Mouse (Mus musculus) urinary bladder, postnatal 10 days (tissue): ENCODE data around the gene Vash1.

Experiments used
- DNase-seq: peaks from one replicate; pipeline ENCODE4 v3.0.0; 2022; ENCODE audit warnings: low spot score

The Vash1 gene

DNA sequence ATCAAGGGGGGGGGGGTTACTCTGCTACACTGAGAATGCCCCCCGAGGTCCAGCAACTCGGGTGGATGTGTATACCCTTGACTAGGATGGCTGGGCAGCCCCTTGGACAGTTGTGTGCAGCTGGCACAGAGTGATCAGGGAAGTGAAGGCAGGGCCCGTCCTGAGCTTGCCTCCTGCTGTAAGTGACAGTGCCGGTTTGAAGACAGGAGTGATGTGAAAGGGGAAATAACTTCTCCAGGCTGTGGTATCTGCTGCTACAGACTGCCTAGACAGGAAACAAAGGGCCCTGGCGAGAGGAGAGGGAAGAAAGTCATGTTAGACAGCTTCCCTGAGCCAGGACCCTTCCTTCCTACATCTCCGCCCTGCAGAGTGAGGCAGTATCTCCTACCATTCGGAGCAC, 5.2 kb downstream of the Vash1 start:
- DNase-seq: no peak

DNA sequence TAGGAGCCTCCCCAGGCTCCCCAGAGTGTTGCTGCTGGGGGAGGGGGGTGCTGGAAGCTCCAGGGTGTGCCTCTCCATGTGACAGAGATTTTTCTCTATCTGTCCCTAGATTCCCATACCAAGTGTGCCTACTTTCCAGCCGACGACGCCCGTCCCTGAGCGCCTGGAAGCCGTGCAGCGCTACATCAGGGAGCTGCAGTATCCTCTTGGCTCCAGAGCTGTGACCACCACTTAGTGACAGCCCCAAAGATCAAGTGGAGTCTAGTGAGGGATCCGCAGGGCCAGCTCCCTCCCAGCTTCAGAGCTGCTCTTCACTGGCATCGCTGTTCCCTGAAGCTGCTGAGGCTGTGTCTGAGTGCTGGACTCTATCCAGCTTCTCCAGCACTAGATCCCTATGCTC, 6.8 kb downstream of the Vash1 start:
- DNase-seq: no peak

DNA sequence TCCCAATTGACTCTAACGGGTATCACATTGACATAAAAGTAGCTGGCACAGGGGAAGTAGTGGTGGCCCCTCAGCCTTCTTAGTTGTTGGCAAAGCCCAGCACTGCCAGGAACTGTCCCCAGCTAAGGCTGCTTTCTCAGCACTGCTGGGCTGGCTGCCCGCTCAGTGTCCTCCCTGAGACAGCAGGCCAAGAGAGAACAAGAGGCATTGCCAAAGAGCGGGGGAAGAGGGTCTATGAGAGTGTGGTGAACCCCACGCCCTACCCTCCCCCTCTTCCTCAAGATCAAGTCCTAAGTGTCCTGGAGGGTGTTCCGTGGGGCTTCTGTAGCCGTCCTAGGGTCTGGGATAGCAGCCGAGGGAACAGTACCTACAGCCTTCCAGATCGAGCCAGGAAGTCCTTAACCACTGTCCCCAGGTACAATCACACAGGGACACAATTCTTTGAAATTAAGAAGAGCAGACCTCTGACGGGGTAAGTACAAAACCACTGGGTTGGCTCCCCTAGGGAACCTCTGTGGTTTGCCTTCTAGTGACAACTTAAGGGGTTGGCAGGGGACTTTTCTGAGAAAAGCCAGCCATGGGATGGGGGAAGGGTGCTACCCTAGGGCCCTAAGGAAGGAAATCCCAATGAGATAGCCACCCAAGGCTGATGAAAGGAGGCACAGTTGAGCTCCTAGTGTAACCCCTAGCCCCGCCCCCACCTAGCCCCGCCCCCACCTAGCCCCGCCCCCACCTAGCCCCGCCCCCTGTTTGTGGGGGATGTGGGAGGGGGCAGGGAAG, 8.2 kb downstream of the Vash1 start:
- DNase-seq: no peak

DNA sequence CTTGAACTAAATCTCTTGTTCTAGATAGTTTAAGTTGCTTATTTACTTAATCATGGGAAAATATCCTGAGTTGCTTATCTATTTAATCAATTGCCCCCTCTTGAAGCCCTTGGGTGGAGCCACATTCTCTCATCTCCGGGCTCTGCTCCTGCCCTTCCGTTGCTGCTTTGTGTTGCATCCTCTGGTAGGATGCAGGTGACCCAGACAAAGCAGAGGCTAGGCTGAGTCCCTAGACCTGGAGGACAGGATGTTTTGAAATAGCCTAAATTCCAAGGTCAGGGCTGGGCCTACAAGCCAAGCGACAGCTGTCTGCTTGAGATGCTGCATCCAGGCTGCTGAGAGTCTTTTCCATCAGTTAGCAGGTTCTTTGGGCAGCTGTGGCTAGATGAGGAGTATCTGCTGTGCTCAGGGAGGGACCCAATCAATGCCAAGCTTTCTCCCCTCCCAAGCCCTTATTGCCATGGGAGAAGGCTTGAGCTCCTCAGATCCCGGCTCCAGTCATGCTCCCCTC, 9.0 kb downstream of the Vash1 start:
- no peak for DNase-seq

DNA sequence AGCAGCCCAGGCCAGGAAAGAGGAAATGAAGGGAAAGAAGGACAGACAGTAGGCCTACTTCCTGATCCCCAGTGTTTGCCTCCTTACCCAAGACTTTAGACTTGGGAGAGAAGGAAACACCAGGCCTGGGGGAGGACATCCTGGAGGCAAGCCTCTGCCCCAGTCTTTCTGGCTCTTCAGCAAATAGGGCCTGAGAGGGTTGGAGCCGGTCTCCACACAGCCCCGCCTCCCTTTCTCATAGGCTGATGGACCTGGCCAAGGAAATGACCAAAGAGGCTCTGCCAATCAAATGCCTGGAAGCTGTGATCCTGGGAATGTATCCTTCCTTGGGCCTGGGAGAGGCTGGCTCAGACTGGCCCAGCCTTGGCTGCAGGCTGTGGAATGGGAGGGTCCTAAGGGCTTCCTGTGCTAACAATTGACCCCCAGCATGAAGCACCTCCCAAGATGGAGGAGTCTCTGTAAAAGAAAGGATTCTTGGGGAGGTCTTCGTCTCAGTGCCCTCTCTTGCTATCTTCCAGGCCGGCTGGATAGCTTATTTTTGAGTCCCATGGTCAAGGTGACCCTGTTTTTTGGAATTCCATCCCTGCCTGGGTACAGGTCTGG, 9.6 kb downstream of the Vash1 start:
- no peak for DNase-seq

DNA sequence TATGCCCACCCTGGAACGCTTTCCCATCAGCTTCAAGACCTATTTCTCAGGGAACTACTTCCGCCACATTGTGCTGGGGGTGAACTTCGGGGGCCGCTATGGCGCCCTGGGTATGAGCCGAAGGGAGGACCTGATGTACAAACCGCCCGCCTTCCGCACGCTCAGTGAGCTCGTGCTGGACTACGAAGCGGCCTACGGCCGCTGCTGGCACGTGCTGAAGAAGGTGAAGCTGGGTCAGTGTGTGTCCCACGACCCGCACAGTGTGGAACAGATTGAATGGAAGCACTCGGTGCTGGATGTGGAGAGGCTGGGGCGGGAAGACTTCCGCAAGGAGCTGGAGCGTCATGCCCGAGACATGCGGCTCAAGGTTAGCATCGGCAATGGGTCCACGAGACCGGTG, 10.4 kb downstream of the Vash1 start:
- DNase-seq: no peak

DNA sequence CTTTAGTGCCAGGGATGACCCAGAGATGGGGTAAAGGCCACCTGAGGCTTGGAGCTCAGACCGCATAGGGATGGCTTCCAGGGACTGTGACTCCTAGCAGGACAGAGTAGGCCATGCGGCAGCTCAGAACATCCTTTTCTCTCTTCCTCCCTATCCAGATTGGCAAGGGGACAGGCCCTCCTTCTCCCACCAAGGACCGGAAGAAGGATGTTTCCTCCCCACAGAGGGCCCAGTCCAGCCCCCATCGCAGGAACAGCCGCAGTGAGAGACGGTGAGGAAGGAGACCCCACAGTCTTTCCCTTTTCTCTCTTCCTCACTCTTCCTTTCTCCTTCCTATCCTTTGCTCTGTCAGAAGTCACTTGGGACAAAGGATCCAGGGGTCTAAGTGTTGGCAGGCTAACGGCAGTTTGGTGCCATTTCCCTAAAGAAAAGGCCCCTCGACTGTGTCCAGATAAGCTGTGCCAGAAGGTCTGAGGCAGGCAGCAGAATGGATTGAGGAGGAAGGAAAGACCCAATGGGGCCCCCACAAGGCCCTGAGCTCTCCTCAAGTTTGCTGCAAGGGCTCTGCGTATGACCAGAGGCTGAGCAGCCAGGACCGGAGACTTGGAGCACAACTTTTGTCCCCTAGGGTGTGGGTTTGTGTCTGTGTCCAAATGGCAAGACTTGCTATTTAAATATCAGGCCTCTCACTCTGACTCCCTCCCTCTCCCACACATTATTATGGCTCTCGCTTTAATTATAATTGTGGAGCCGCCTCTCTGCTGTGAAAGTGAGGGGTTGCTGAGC, 12.4 kb downstream of the Vash1 start:
- DNase-seq: no peak

DNA sequence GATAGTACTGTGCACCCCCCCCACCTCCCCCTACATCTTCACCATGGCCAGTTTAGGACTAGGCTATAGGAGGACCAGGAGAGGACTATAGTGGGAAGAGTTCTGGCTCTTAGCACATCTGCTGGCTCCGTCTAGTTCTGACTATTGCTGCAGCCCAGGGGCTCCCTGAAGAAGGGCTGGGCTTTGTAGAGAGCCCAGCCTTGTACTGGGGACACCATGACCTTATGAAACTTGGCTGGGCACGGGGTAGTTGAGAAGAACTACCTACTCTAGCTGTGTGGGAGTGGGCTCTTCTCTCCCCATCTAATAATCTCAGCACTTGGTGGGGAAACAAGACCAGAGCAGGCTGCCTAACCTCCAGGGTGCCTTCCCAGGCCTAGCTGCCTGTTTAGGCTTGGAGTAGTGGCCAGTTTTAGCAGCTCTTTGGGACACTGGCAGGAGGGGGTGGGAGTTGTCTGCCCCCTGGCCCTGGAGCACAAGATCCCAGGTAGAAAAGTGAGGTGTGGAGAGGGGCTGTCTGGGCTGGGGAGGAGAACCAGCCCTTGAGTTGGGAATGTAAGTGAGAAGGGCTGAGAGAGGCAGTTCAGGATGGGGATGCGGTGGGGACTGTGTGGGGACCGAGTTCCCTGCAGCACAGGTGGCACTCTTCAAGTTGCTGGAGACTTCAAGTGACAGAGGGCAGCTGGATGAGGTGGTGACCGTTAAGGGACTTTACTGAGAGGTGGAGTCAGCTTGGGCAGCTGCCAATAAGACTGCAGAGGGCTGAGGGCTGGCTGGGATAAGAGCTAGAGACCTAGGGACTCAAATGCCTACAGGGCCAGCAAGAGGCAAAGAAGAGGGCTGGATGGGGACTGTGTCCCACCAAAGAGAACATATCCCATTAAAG, 14.2 kb downstream of the Vash1 start:
- DNase-seq: no peak

DNA sequence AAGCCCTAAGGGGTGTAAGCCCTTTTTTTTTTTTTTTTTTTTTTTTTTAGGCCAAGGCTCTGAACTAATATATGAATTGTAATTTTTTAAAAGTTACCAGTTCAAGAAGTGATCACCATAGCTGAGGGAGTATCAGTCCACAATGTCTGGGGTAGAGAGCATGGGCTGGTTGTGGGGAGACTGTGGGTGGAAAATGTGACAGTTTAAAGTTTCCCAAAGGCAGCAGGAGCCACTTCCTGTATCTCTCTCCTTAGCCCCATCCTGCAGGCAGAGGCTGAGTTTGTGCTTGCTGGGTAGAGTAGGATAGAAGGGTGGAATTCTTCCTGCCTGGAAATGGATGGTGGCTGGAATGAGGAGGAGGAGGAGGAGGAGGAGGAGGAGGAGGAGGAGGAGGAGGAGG, 14.9 kb downstream of the Vash1 start:
- no peak for DNase-seq

DNA sequence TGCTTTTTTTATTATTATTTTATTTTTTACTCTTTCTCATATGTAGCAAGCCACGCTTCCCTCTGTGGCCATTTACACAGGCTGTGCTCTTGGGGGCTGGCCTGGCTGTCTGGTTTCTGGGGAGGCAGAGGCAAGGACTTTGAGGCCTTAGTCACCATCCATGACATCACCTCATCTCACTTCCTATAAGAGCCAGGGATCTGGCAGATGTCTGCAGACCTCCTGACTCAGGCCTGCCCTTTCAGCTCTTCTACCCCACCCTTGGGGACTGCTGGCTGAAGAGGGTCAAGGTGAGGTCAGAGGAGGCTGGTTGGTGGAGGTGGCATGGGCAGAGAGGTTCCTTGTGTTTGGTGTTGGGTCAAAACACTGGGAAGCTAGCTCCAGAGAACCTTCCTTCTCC, 15.9 kb downstream of the Vash1 start:
- DNase-seq: no peak

DNA sequence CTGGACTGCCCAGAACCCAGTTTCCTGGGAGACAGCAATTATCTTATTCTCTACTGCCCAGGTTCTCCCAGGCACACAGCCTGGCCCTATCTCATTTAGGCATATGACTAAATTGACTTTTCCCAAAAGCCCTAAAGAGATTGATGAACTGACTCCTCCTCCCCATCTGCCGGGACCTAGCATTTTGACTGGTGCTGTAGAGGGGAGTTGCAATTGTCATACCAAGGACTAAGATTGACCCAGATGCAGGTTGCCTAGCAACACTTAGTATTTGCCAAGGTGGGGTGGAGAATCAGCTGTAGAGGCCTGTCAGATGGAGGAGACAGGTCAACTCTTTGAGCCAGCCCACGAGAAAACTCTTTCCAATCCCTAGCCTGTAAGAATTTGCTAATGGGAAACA, 19.5 kb downstream of the Vash1 start:
- DNase-seq: no peak

DNA sequence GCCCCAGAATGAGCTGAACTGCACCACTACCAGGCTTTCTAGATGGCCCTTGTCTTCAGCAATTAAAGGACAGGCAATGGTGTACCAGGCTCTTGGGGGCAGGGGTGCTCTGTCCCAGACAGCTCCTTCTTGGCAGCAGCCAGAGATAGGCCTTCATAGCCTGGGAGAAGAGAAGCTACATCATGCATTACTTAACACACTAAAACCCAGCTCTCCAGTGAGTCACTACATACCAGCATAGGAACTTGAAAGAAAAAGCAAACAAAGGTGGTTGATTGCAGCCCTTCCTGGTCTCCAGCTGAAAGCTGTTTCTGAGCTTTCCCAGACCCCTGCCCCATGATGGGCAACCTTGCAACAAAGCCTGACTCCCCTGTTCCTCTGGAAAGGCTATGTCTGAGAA, 20.0 kb downstream of the Vash1 start:
- no peak for DNase-seq

DNA sequence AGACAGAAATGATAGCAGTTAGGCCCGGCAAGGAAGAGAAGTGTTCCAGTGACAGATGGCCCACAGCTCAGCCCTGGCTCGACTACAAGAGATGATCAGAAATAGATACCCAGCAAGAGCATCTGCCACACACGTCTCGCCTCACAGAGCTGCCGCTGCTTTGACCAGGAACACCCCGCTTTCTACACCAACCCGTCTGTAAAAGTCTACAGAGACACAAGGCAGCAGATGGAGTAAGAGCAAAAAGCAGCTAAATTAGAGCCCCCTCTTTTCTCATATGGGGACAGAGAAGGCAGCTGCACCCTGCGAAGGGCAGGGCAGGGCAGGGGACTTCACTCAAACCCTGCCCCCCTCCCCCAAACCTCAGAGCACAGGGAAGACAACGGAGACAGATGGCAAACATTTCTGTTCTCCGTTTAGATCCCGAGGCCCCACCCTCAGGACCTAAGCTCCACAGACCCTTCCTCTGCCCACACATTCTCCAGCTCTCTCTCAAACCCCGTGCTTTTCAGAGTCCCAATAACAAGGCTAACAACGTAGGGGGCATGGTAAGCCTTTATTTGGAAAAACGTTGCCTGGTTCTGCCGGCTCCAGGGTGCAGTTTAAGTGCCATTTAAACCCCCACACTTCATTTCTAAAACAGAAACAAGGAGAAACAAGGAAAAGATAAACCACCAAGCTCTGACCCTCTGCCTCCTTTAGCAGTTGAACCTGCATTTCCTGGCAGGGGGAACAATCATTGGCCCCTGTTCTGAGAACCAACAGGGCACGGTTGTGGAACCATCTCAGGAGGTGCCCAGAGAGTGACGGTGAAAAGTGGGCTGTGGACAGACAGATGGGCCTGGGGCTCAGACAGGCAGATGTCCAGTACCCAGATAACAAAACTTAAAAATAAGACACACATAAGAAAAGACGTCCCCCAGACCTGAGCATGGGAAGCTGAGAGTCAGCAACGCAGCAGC, 21.7 kb downstream of the Vash1 start:
- no peak for DNase-seq

DNA sequence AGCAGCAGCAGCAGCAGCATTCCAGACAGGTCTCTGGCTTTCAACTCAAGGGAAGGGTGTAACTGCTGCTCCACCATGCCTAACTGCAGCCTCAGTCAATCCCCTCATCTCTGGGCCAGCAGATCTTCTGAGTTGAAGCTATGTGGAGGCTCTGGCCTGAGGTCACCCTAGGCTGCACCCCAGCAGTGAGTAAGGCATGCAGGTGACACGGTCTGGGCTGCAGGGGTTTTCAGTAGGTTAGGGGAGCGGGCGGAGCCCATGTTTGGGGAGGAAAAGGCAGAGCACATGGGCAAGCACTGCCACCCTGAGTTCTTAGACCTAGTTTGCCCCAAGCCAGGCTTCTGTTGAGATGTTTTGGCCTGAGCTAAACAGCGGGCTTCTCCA, 22.4 kb downstream of the Vash1 start:
- no peak for DNase-seq

DNA sequence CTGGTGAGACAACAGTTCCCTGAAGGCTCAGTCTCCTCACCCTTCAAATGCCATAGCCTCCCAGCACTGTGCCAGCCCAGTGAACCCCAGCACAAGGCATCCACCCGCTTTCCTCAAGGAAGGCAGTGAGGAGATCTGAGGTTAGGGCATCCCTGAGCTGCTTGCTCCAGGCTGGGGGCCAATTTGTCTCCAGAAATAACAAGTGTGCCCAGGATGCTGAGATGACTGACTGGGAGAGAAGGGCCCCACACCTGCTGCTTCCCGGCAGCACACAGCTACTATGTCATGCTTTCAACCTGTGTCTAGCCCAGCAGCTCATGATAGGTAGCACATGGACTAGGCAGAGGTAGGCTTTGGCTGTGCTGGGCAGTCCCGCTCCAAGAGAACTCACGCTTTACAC, 23.0 kb downstream of the Vash1 start:
- DNase-seq: no peak

DNA sequence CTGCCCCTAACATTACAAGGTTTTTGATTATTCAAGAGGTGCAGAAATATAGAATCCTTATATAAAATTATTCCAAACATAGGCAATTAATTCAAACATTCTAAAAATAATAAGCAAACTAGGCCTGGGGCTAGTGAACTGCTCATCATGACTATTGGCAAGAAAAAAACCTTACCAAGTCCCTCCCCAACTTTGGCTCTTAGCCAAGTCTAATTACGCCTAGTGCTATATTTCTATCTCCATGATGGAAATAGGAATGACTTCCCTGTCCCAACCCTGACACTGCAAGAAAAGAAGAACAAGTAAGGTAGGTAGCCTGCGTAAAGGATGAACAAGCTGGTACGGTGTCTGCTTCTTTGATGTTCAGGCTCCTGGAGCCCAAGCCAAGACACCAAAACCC, 24.2 kb downstream of the Vash1 start:
- DNase-seq: no peak

DNA sequence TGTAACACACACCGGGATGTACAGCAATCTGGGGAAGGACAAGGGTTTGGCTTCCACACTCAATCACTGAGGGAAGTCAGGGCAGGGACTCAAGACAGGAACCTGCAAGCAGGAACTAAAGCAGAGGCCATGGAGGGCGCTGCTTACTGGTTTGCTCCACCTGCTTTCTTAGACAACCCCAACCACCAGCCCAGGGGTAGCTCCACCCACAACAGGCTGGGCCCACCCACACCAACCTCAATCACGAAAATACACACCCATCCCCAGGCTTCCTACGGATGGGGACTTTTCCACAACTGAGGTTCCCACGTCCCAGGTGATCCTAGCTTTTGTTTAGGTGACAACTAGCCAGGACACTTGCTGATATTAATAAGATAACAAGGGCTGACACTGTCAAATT, 27.3 kb downstream of the Vash1 start:
- no peak for DNase-seq

DNA sequence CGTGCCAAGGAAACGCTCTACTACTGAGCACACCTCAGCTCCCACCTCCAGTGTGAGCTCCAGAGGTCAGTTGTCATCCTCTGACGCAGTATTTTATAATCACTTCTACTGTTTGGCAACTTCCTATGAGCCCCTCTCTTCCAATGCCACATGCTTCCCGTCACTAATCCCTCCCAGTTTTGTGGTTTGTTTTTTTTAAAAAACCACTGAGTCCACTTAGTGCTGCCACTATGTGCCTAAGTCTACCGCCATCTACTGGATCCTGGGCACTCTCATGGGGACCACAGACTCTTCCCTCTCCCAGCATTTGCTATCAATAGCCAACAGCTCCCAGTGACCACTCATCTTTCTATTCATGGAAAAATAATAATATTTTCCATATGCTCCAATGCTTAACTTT, 35.5 kb downstream of the Vash1 start:
- DNase-seq: no peak

DNA sequence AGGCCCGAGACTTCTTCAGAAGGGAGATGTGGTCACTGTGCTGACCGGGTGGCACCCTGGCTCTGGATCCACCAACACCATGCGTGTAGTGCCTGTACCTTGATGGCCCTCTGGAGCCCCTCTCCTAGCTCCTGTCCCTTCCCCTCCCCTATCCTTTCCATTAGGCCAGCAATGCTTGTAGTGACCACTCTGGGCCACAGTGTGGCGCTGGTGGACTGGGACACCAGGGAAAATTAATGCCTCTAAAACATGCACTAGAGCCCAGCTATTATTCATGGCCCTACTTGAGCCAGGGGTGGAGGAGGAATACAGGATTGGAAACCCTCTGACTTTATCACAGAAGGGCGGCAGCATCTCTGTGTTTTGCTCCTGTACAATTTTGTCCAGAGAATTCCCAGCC, 36.9 kb downstream of the Vash1 start:
- no peak for DNase-seq

DNA sequence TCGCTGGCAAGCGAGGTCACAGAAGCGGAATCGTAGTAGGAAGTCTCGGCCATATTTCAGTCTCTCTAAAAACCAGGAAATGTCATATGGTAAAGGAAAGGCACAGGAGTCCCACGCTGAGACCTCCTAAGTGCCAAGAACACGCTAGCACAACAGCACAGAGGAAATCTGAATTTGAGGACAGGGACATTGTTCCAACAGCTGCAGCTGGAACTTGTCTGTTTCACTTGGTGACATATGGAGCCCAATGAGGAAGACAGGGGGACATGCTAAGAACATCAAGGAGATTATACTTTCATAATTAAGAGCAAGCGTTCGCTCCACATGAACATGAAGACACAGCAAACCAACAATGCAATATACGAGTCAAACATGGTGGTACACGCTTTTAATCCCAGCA, 38.5 kb downstream of the Vash1 start:
- no peak for DNase-seq
